Mouse (Mus musculus) urinary bladder, adult 2 months (tissue): ENCODE data around the gene Kif1b. TPM values are rescaled to one million over a fixed set of nuclear protein-coding genes. Genes with fewer than 3 reads are reported as not detected.
"Not testable (repeated sequence)": the region's sequence is repeated elsewhere in the genome, so short reads cannot be mapped to it uniquely, and the experiment has no call there.

Experiments used
- DNase-seq: peaks from one replicate; pipeline ENCODE4 v3.0.0; 2022; ENCODE audit warnings: low spot score
- polyA plus RNA-seq: library from polyadenylated mRNA; depleted of rRNA; stranded (reverse); fragments of >200 nt; gene quantifications from 2 replicates; pipeline ENCODE4 v1.2.3, GENCODE M21; 2012

The Kif1b gene
- polyA plus RNA-seq, 1 experiment, result 39.7 TPM

- no peak for DNase-seq
Observed at GRCm38 (mm10) chr4:149220042-149220473, 87.4 kb downstream of the Kif1b start.

DNA sequence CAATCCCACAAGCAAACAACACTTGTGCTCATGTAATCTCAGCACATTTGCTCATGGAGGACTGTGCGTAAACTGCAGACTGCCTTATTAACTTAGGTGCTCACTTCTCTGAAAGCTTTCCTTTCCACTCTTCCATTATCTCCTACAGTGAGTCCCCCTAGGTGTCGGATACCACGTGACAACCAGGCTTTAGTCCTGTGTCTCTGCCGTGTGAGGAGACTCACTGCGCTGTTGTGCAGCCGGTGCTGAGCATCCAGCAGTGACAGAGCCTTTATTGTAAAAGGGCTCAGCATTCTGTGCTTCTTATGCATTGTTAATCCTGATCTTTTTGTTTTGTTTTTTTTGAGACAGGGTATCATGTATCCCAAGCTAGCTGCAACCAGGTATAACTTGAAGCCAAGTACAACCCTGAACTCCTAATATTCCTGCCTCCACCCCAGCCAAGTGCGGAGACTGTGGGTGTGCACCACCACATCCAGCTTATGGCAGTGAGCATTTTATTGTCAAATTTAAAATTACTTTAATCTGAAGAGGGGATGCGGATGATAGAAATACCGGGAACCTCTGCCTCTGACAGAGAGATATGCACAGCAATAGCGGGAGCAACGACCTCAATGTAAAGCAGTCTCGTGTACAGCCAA is 88.0 kb downstream of the Kif1b start:
- no peak for DNase-seq

- no peak for DNase-seq
Observed at GRCm38 (mm10) chr4:149218476-149218875, 89.0 kb downstream of the Kif1b start.

DNA sequence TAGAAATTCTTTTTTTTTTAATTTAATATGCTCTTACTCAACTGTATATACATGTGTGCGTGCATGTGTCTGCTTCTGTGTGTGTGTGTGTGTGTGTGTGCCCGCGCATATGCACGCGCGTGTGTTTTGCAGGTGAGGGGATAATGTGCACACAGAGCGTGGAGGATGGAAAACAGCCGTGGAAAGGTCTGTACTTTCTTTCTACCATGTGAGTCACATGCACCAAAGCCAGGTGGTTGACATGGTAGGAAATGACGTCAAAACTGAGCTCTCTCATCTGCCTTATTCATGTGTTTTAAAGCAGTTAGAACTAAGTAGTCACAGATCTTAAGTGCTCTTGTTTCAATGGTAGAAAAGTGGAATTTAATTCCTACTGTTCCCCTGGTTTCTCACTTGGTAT is 91.5 kb downstream of the Kif1b start:
- DNase-seq, result no peak

- no peak for DNase-seq
Observed at GRCm38 (mm10) chr4:149215397-149215796, 92.1 kb downstream of the Kif1b start.

DNA sequence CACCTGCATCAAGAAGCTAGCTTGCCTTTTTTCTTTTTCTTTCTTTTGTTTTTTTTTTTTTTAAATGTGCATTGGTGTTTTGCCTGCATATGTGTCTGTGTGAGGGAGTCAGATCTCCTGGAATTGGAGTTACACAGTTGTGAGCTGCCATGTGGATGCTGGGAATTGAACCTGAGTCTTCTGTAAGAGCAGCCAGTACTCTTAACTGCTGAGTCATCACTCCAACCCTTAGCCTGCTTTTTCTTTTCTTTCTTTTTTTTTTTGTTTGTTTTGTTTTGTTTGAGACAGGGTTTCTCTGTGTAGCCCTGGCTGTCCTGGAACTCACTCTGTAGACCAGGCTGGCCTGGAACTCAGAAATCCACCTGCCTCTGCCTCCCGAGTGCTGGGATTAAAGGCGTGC is 93.0 kb downstream of the Kif1b start:
- not testable (repeated sequence) for DNase-seq

GRCm38 (mm10) chr4:149213466-149213865 is 94.0 kb downstream of the Kif1b start:
- DNase-seq, result no peak

GRCm38 (mm10) chr4:149211441-149211840 is 96.1 kb downstream of the Kif1b start:
- not testable (repeated sequence) for DNase-seq

GRCm38 (mm10) chr4:149202467-149202866 is 105.0 kb downstream of the Kif1b start:
- DNase-seq, result no peak

DNA sequence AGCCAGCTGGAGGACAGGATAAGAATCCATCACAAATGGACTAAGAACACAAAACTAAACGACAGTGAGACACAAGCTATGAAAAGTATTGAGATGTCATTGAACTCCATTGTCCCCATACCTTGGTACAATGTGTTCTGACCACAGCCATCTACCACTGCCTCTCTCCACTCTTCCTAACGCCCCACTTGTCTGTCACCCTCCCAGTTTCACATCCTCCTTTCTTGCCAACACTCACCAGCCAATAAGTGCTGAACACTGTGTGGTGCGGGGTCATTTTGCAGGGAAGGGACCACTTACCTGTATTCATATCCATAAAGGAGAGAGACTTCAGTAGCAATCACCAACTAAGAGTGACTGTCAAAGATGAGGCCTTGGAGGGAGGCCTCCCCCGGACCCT is 106.4 kb downstream of the Kif1b start:
- no peak for DNase-seq

- DNase-seq, result no peak
Observed at GRCm38 (mm10) chr4:149197180-149197579, 110.3 kb downstream of the Kif1b start.

GRCm38 (mm10) chr4:149191103-149191502 is 116.4 kb downstream of the Kif1b start:
- DNase-seq, result no peak

DNA sequence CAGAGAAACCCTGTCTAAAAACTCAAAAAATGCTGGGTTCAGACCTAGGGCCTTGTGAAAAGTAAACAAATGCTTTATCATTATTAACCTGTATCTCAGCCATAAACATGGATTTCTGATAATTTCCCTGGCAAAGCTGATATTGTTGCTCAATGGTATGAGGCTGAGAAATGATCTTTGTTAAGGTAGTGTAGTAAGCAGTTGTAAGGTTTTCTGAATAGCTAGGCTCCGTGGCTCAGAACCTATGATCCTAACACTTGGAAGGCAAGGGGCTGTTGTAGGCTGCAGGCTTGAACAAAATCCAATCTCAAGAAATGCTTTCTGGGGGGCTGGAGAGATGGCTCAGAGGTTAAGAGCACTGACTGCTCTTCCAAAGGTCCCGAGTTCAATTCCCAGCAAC is 118.9 kb downstream of the Kif1b start:
- no peak for DNase-seq

DNA sequence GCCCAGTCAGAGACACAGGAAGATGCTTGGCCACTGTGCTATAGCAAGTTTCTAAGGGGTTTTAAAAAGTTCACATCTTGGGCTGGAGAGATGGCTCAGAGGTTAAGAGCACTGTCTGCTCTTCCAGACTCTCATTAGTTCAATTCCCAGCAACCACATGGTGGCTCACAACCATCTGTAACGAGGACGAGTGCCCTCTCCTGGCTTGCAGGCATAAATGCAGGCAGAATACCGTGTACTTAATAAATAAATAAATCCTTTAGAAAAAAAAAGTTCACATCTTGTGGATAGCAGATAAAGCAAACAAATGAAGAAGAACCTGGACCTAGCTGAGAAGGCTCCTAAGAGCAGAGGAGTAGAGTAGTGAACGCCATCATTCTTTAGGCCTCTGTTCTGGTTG is 124.7 kb downstream of the Kif1b start:
- DNase-seq, result no peak

GRCm38 (mm10) chr4:149182192-149182591 is 125.3 kb downstream of the Kif1b start:
- DNase-seq, result no peak

DNA sequence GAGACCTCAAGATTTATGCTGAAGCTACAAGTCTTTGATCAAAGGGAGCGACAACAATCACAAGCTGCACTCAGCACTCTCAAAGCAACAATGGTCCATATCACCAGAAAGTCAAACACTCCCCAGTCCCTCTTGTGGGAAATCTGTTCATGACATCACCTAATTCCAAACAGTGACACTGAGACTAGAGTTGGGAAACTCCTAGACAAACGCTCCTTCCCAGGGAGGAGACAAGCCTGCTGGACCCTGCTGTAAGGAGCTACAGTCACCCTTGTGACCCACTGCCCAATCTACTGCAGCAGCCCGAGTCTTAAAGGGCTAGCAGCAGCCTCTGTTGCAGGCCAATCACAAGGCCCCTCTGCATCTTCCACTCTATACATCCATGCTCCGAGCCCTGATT is 127.9 kb downstream of the Kif1b start:
- DNase-seq, result no peak

DNA sequence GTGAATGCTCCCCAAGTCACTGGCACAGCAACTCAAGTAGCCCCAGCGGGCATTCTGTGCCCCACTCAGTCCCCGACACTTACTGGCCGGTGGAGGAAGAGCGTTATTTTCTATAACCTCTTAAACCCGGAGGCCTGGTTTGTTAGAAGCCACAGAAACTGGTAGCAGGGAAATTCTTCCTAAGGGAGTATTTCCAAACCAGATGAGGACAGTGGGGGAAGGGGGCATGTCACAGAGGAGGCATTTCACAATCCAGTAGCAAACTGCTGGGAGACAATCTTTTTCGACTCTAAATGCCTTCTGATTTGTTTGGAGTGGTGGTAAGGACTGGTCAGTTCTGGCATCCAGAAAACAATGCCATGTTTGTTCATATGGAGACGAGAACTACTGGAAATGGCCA is 128.3 kb downstream of the Kif1b start:
- no peak for DNase-seq

DNA sequence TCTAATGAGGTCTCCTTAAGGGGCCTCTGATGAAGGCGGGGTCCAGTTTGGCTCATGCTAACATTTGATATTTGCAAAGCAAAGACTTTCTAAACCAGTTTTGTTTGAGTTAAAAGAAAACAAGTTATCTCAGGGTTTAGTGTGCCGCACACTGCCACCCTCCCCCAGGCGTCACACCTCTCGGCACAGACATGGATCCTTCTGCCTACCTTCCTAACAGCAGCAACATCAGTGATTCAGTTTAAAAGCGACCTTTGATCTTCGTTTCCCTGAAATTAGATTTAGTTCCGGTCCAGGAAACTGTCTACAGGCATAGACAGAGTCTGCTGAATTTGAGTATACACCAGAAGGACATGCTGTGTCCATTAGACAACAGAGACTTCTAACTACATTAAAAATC is 129.2 kb downstream of the Kif1b start:
- no peak for DNase-seq

GRCm38 (mm10) chr4:149177046-149177445 is 130.4 kb downstream of the Kif1b start:
- no peak for DNase-seq

GRCm38 (mm10) chr4:149176645-149177044 is 130.8 kb downstream of the Kif1b start:
- no peak for DNase-seq

GRCm38 (mm10) chr4:149173661-149174060 is 133.8 kb downstream of the Kif1b start:
- DNase-seq, result no peak

GRCm38 (mm10) chr4:149172666-149173065 is 134.8 kb downstream of the Kif1b start:
- DNase-seq, result no peak

- DNase-seq, result no peak
Observed at GRCm38 (mm10) chr4:149172083-149172482, 135.4 kb downstream of the Kif1b start.

DNA sequence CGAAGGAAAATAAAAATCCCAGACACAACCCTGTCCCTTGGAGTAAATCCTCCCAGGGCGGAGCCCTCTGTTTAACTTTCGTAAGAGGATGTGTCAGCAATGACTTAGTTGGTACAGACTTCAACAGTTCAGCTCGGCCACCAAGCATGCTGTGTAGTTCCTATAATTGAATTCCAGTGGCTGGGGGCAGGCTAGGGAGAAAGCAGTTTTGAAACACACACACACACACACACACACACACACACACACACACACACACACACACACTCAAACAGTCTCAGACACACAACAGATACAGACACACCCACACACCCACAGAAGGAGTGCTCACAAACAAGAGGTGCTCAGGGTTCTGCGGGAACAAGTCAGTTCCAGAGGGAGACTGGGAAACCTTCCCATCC is 135.9 kb downstream of the Kif1b start:
- DNase-seq, result no peak
